Mouse (Mus musculus) limb, embryonic 14.5 days (tissue): Measurements from ENCODE around the gene Tppp2. TPM values are rescaled to one million over a fixed set of nuclear protein-coding genes. Genes with fewer than 3 reads are reported as not detected.

ENCODE experiments used
- ATAC-seq: fragments of 200-750 bp; cut with Nextera tagmentation; 2 replicates; pipeline ENCODE4 v1.8.0; 2017; ENCODE audit warnings: low read depth, moderate number of reproducible peaks, moderate TSS enrichment; ENCODE audit not compliant: low FRiP score
- DNase-seq: peaks from one replicate; pipeline ENCODE4 v3.0.0-alpha.2; 2015; ENCODE audit warnings: low spot score
- H3K27ac ChIP-seq: fragments of 300-500 bp; sonication (generic); replicated peaks from 2 replicates; pipeline ENCODE4 v1.5.1; 2014; ENCODE audit warnings: low read depth, mild to moderate bottlenecking, low read length, moderate library complexity, mixed read lengths
- H3K27me3 ChIP-seq: fragments of 300-500 bp; sonication (generic); 2 replicates; pipeline ENCODE4 v1.6.1; 2014; ENCODE audit warnings: low read length, mixed read lengths; ENCODE audit not compliant: control insufficient read depth, insufficient read depth
- H3K36me3 ChIP-seq: fragments of 300-500 bp; sonication (generic); 2 replicates; pipeline ENCODE4 v1.6.1; 2014; ENCODE audit warnings: mild to moderate bottlenecking, low read length, moderate library complexity, mixed read lengths; ENCODE audit not compliant: control insufficient read depth, insufficient read depth
- H3K4me1 ChIP-seq: fragments of 300-500 bp; sonication (generic); 2 replicates; pipeline ENCODE4 v1.6.1; 2014; ENCODE audit warnings: antibody characterized with exemption, low read length, mixed read lengths; ENCODE audit not compliant: control insufficient read depth, insufficient read depth
- H3K4me2 ChIP-seq: fragments of 300-500 bp; sonication (generic); replicated peaks from 2 replicates; pipeline ENCODE4 v1.6.1; 2014; ENCODE audit warnings: low read depth, mild to moderate bottlenecking, low read length, moderate library complexity; ENCODE audit not compliant: severe bottlenecking
- H3K4me3 ChIP-seq: fragments of 300-500 bp; sonication (generic); replicated peaks from 2 replicates; pipeline ENCODE4 v1.5.1; 2014; ENCODE audit warnings: low read length
- H3K9ac ChIP-seq: fragments of 300-500 bp; sonication (generic); 2 replicates; pipeline ENCODE4 v1.6.1; 2014; ENCODE audit warnings: mild to moderate bottlenecking, low read depth, low read length, moderate library complexity; ENCODE audit not compliant: severe bottlenecking
- H3K9me3 ChIP-seq: fragments of 300-500 bp; sonication (generic); 2 replicates; pipeline ENCODE4 v1.6.1; 2016; ENCODE audit warnings: low read length; ENCODE audit not compliant: control insufficient read depth
- POLR2A ChIP-seq: fragments of 200-500 bp; IDR thresholded peaks from 2 replicates; pipeline ENCODE4 v1.8.0; 2012; ENCODE audit warnings: inconsistent platforms, mild to moderate bottlenecking, moderate library complexity, borderline replicate concordance; ENCODE audit not compliant: insufficient read depth, insufficient read length; ENCODE audit errors: extremely low read depth
- WGBS: fragments of 180-500 bp; shearing (Covaris S2); extraction: QIAGEN DNeasy Blood & Tissue Kit; methylation state at CpG from one replicate; pipeline ENCODE4 v1.1.7; 2014; 5-methylcytosine and 5-hydroxymethylcytosine counted together
- polyA plus RNA-seq, 2 experiments: library from polyadenylated mRNA; depleted of rRNA in 1 of 2; stranded (reverse) in 1 of 2; unstranded in 1 of 2; fragments of >200 nt; fragmentation: Nextera tagmentation in 1 of 2; extraction: Ambion mirVana in 1 of 2; gene quantifications; 2 replicates each; pipeline versions ENCODE4 v1.2.1 to v1.2.3; 2012 to 2014

Gene Tppp2
- polyA plus RNA-seq, 2 experiments: not detected

- DNase-seq: no peak
- no peaks in the 10 kb centered on the region for H3K9me3 ChIP-seq
- H3K27me3 ChIP-seq: no peaks in the 10 kb centered on the region
- H3K4me2 ChIP-seq: no peak overlapping the region
- H3K4me1 ChIP-seq: peaks cover 2% of the 10 kb centered on the region; the same call in 1 of the 2 replicates
- no peak overlapping the region for H3K9ac ChIP-seq
- TF ChIP-seq POLR2A: no peak
- 54% methylated on average over 10 of the region's 10 CpGs for WGBS
- ATAC-seq: no peak
- no peak overlapping the region for H3K27ac ChIP-seq
- H3K36me3 ChIP-seq: no peaks in the 10 kb centered on the region
- H3K4me3 ChIP-seq: no peak overlapping the region
Observed at GRCm38 (mm10) chr14:51932092-51933020, 14.1 kb downstream of the Tppp2 start.

- TF ChIP-seq POLR2A: no peak
- Histone ChIP-seq H3K4me1 (peaks cover 4% of the 10 kb centered on the region; the same call in 1 of the 2 replicates), H3K9me3 (no peaks in the 10 kb centered on the region), H3K9ac (no peak overlapping the region), H3K4me2 (no peak overlapping the region), H3K4me3 (no peak overlapping the region), H3K27ac (no peak overlapping the region), H3K36me3 (no peaks in the 10 kb centered on the region), H3K27me3 (no peaks in the 10 kb centered on the region)
- no peak for DNase-seq
- no peak for ATAC-seq
- WGBS: 90% methylated on average over 9 of the region's 9 CpGs
Observed at GRCm38 (mm10) chr14:51939005-51939404, 20.8 kb downstream of the Tppp2 start.

GRCm38 (mm10) chr14:51940944-51941560, 22.8 kb downstream of the Tppp2 start:
- Histone ChIP-seq H3K9ac (no peak overlapping the region), H3K27ac (no peak overlapping the region), H3K27me3 (no peaks in the 10 kb centered on the region), H3K4me3 (no peak overlapping the region), H3K36me3 (no peaks in the 10 kb centered on the region), H3K4me2 (no peak overlapping the region), H3K9me3 (no peaks in the 10 kb centered on the region), H3K4me1 (peaks cover 4% of the 10 kb centered on the region; the same call in 1 of the 2 replicates)
- no peak for DNase-seq
- no peak for ATAC-seq
- 27% methylated on average over 8 of the region's 8 CpGs for WGBS
- TF ChIP-seq POLR2A: no peak

GRCm38 (mm10) chr14:51941577-51941976, 23.4 kb downstream of the Tppp2 start:
- no peak for DNase-seq
- no peak overlapping the region for H3K9ac ChIP-seq
- H3K27me3 ChIP-seq: no peaks in the 10 kb centered on the region
- H3K27ac ChIP-seq: no peak overlapping the region
- 64% methylated on average over 9 of the region's 9 CpGs for WGBS
- H3K4me1 ChIP-seq: peaks cover 4% of the 10 kb centered on the region; the same call in 1 of the 2 replicates
- no peaks in the 10 kb centered on the region for H3K9me3 ChIP-seq
- H3K36me3 ChIP-seq: no peaks in the 10 kb centered on the region
- no peak for TF ChIP-seq POLR2A
- no peak overlapping the region for H3K4me2 ChIP-seq
- H3K4me3 ChIP-seq: no peak overlapping the region
- no peak for ATAC-seq

GRCm38 (mm10) chr14:51942236-51942635, 24.0 kb downstream of the Tppp2 start:
- Histone ChIP-seq H3K4me1 (peaks cover 4% of the 10 kb centered on the region; the same call in 1 of the 2 replicates), H3K27me3 (no peaks in the 10 kb centered on the region), H3K9me3 (no peaks in the 10 kb centered on the region), H3K4me3 (no peak overlapping the region), H3K36me3 (no peaks in the 10 kb centered on the region), H3K9ac (no peak overlapping the region), H3K27ac (no peak overlapping the region), H3K4me2 (no peak overlapping the region)
- DNase-seq (no peak), ATAC-seq (no peak)
- TF ChIP-seq POLR2A: no peak
- WGBS: 42% methylated on average over 7 of the region's 7 CpGs
